14 mouse cellular contexts compared by ENCODE assay signal in the genomic region with DNA sequence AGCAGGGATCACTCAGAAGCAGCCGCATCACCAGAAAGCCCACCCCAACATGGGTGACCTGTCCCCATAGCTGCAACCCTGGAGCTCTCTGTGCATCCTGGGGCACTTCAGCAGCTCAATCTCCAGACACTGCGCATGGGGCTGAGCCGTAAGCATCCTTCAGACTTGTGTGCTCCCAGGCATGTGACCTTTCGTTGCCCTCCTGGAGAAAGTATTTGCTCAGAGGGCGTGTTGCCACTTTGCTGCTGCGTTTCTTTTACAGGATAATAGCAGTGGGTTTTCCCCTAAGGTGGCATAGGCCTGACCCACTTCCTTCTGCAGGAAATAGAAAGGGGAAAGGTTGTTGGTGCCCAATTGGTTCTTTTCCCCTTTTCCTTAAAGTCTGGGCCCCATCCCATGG. TPM values are rescaled to one million over a fixed set of nuclear protein-coding genes. Genes with fewer than 3 reads are reported as not detected.
DNase-seq lines count a peak whose midpoint lies in the region; ATAC-seq lines count a peak whose summit lies in the region.
"Had no signal": no experiment of that assay in that cellular context is flagged by ENCODE, and none has a peak within 500 bp of the region (broad histone marks: within the 10 kb centered on the region; RNA-seq: fewer than 3 reads in every experiment).

No protein-coding gene starts in this region.

- H3K9me3 ChIP-seq in limb, embryonic 11.5 days (ENCODE audit: control insufficient read depth, low read length) = no peaks in the 10 kb centered on the region
- no peaks in the 10 kb centered on the region for H3K9me3 ChIP-seq in stomach, embryonic 15.5 days
- H3K9me3 ChIP-seq: heart, embryonic 15.5 days; hindbrain, embryonic 12.5 days; kidney, embryonic 15.5 days; liver, embryonic 13.5 days had no signal

- H3K27me3 ChIP-seq in limb, embryonic 11.5 days (ENCODE audit: control insufficient read depth, insufficient read depth, low read length) = no peaks in the 10 kb centered on the region
- H3K27me3 ChIP-seq in stomach, embryonic 15.5 days (replicated peaks) = no peaks in the 10 kb centered on the region
- H3K27me3 ChIP-seq: heart, embryonic 15.5 days; hindbrain, embryonic 12.5 days; kidney, embryonic 15.5 days; liver, embryonic 13.5 days had no signal

- ATAC-seq in activated CD4-positive, CD25-positive, alpha-beta regulatory T cell, adult 4 months = peak; percentile 49
- no peak for ATAC-seq in limb, embryonic 11.5 days (ENCODE audit: insufficient number of reproducible peaks, low FRiP score, low TSS enrichment, low read depth)
- peak; percentile 61 for ATAC-seq in stomach, embryonic 15.5 days (ENCODE audit: insufficient read depth, low FRiP score, low read depth)
- no peak for ATAC-seq in megakaryocyte progenitor cell, adult 5-6 weeks (replicated peaks; ENCODE audit: poor library complexity)
- ATAC-seq in granulocyte monocyte progenitor cell, adult 5-6 weeks (replicated peaks; ENCODE audit: poor library complexity, severe bottlenecking) = no peak

- peak; percentile 51 for DNase-seq in embryo, embryonic 10 days (ENCODE audit: low spot score)
- no peak for DNase-seq in embryo, embryonic 11 days
- no peak for DNase-seq in limb, embryonic 11.5 days (ENCODE audit: low spot score)
- no peak for DNase-seq in ovary, postnatal 10 days (ENCODE audit: low spot score)
- DNase-seq: cerebellum, adult 8-10 months; liver, embryonic 13.5 days; thymus, postnatal 4 days had no signal

- WGBS in limb, embryonic 11.5 days = 45% methylated on average over 6 of the region's 6 CpGs
- WGBS in stomach, embryonic 15.5 days = 35% methylated on average over 6 of the region's 6 CpGs

- H3K4me2 ChIP-seq in limb, embryonic 11.5 days (ENCODE audit: low read depth, severe bottlenecking) = no peak overlapping the region
- H3K4me2 ChIP-seq in stomach, embryonic 15.5 days = no peak overlapping the region
- H3K4me2 ChIP-seq: heart, embryonic 15.5 days; hindbrain, embryonic 12.5 days; kidney, embryonic 15.5 days; liver, embryonic 13.5 days had no signal

- no peak overlapping the region for H3K9ac ChIP-seq in limb, embryonic 11.5 days (ENCODE audit: low read length)
- H3K9ac ChIP-seq in stomach, embryonic 15.5 days = no peak overlapping the region
- H3K9ac ChIP-seq: heart, embryonic 15.5 days; hindbrain, embryonic 12.5 days; kidney, embryonic 15.5 days; liver, embryonic 13.5 days had no signal

- no peak overlapping the region for H3K4me3 ChIP-seq in limb, embryonic 11.5 days (ENCODE audit: low read depth, low read length)
- H3K4me3 ChIP-seq in stomach, embryonic 15.5 days (replicated peaks) = no peak overlapping the region
- H3K4me3 ChIP-seq: heart, embryonic 15.5 days; hindbrain, embryonic 12.5 days; kidney, embryonic 15.5 days; liver, embryonic 13.5 days had no signal

- peaks cover 4% of the 10 kb centered on the region; the same call in 1 of the 2 replicates for H3K4me1 ChIP-seq in limb, embryonic 11.5 days (ENCODE audit: control insufficient read depth, insufficient read depth, low read length)
- H3K4me1 ChIP-seq in stomach, embryonic 15.5 days = no peaks in the 10 kb centered on the region
- H3K4me1 ChIP-seq: liver, embryonic 13.5 days had no signal

- H3K36me3 ChIP-seq in limb, embryonic 11.5 days (ENCODE audit: control insufficient read depth, insufficient read depth, low read length) = no peaks in the 10 kb centered on the region
- H3K36me3 ChIP-seq in stomach, embryonic 15.5 days = no peaks in the 10 kb centered on the region
- H3K36me3 ChIP-seq: heart, embryonic 15.5 days; hindbrain, embryonic 12.5 days; kidney, embryonic 15.5 days; liver, embryonic 13.5 days had no signal

- H3K27ac ChIP-seq in limb, embryonic 11.5 days (replicated peaks; ENCODE audit: low read depth, low read length) = 0 out of 2 replicates have a peak overlapping the region, but pooled peaks have one; percentile 6
- no peak overlapping the region for H3K27ac ChIP-seq in stomach, embryonic 15.5 days
- H3K27ac ChIP-seq: heart, embryonic 15.5 days; hindbrain, embryonic 12.5 days; kidney, embryonic 15.5 days; liver, embryonic 13.5 days had no signal

RNA-seq across cellular contexts. Expression of a gene that starts 48.1 kb away (rescaled TPM):
- 1 to 10 TPM; 2.7 to 3.8 TPM for polyA plus RNA-seq in activated CD4-positive, CD25-positive, alpha-beta regulatory T cell, adult 4 months (2017; shearing (Covaris generic))
- polyA plus RNA-seq in limb, embryonic 11.5 days (2014; fragmentation: Nextera tagmentation; extraction: Ambion mirVana) = 1.1 and 1.2 TPM in 2 replicates
- polyA plus RNA-seq in stomach, embryonic 15.5 days (2015; fragmentation: Nextera tagmentation; extraction: Ambion mirVana) = 2.0 and 2.1 TPM in 2 replicates
- 0.15 and 0.27 TPM in 2 replicates for total RNA-seq in megakaryocyte progenitor cell, adult 5-6 weeks (2015)
- 0.04 and 0.17 TPM in 2 replicates for total RNA-seq in megakaryocyte progenitor cell, adult 5-6 weeks (2017)
- not detected in 2 replicates for total RNA-seq in granulocyte monocyte progenitor cell, adult 5-6 weeks (2014; fragmentation: Nextera tagmentation)
- total RNA-seq in granulocyte monocyte progenitor cell, adult 5-6 weeks (2017) = not detected in 2 replicates

RNA-seq across cellular contexts. Expression of a gene that starts 55.2 kb away (rescaled TPM):
- 1 to 10 TPM in 1 of 2 experiments, under 1 TPM in 1; 0.74 to 1.4 TPM for polyA plus RNA-seq in activated CD4-positive, CD25-positive, alpha-beta regulatory T cell, adult 4 months (2017; shearing (Covaris generic))
- polyA plus RNA-seq in limb, embryonic 11.5 days (2014; fragmentation: Nextera tagmentation; extraction: Ambion mirVana) = 0.12 and 0.27 TPM in 2 replicates
- polyA plus RNA-seq in stomach, embryonic 15.5 days (2015; fragmentation: Nextera tagmentation; extraction: Ambion mirVana) = 0.84 and 1.2 TPM in 2 replicates
- 5.0 and 8.0 TPM in 2 replicates for total RNA-seq in megakaryocyte progenitor cell, adult 5-6 weeks (2015)
- 5.1 and 5.9 TPM in 2 replicates for total RNA-seq in megakaryocyte progenitor cell, adult 5-6 weeks (2017)
- total RNA-seq in granulocyte monocyte progenitor cell, adult 5-6 weeks (2014; fragmentation: Nextera tagmentation) = 2.2 TPM in 1 of 2 replicates, not detected in the other
- total RNA-seq in granulocyte monocyte progenitor cell, adult 5-6 weeks (2017) = 2.7 and 6.3 TPM in 2 replicates

Comparison
In these comparisons a context has a peak if more than half of its experiments do, and no peak if none do; other contexts are left out.
1. ATAC-seq: peak in activated CD4-positive, CD25-positive, alpha-beta regulatory T cell, adult 4 months (single experiment) and stomach, embryonic 15.5 days (single experiment); none in limb, embryonic 11.5 days (single experiment), megakaryocyte progenitor cell, adult 5-6 weeks (single experiment) and granulocyte monocyte progenitor cell, adult 5-6 weeks (single experiment).